Mouse (Mus musculus): ENCODE data around the gene Celsr3. TPM values are rescaled to one million over a fixed set of nuclear protein-coding genes. Genes with fewer than 3 reads are reported as not detected.

Gene Celsr3
- total and polyA plus RNA-seq, 3 experiments, result 0.03 to 0.12 TPM; not detected in 1

DNA sequence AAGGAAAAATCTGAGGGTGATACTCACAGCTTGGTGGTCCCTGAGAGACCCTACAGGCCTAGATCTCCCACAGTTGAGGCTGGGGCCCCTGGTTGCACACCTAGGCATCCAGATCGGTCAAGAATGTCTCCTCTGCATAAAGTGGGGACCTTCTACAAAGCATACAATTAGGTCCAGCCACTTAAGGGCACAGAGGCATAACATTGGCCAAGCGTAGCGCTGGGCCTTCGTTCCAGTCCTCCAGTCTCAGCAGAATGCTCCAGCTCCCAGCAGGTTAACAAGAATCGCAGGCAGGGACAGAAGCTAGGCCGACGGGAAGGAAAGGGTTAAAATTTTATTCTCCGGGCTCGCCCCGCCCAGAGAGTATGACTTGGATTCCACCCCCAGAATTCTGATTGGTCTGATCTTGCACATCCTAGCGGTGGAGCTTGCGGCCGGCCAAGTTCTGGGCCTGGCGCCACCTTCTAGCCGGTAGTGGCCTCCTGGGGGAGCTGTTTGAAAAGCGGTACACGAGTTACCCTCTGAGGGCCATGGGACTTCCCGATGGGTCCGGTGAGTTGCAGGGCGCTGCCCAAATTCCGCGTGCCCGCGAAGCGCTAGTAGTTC lies 27.6 kb downstream of the Celsr3 start (continued):
- peak; percentile 82 for TF ChIP-seq MXI1 (IDR thresholded peaks at IDR 0.05; ENCODE audit: low read depth, low read length)
- TF ChIP-seq KAT2A (conservative IDR thresholded peaks at IDR 0.05; ENCODE audit: low read depth, low read length), result no peak
- TF ChIP-seq POLR2AphosphoS5 (IDR thresholded peaks at IDR 0.05; ENCODE audit: borderline replicate concordance, low read depth, low read length), result no peak

DNA sequence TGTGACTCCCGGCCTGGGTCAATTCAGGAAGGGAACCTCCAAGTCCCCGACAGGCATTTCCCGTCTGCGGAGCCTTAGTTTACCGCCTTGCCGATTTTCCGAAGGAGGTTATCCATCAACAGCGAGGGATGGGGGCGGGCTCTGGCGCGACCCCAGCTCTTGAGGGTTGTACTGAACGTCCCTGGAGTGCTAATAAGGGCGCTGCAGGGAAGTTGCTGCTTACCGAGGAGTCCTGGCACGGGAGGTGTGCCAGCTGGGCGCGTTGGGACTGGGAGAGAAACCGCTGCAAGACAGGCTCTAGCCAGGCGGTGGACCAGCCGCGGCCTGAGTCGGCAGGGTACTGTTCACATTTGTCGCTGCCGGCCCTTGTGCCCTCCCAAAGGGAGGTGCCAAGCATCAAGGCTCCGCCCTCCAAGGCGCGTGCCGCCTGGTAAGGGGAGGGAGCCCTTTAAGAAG lies 28.1 kb downstream of the Celsr3 start:
- peaks cover 0 to 6% of the 10 kb centered on the region in 2 experiments; a peak in 2 of 4 replicates for H3K36me3 ChIP-seq (ENCODE audit: control insufficient read depth in 1 of 2, insufficient read depth in 2 of 2, low read length in 2 of 2)
- peak overlapping the region; percentile 33 for H3K27ac ChIP-seq (ENCODE audit: control insufficient read depth, low read depth, low read length)
- no peaks in the 10 kb centered on the region; the same call in 1 of the 2 replicates for H3K79me2 ChIP-seq (ENCODE audit: control insufficient read depth, insufficient read depth, low read length, poor library complexity)
- H3K4me1 ChIP-seq (ENCODE audit: control insufficient read depth in 1 of 2, insufficient read depth in 2 of 2, low read length in 2 of 2), result peaks cover 0 to 8% of the 10 kb centered on the region in 2 experiments; a peak in 3 of 4 replicates
- peak; percentile 95 for DNase-seq (ENCODE audit: low read depth, low spot score)
- H3K9me3 ChIP-seq (replicated peaks; ENCODE audit: insufficient read depth, low read length), result no peaks in the 10 kb centered on the region
- peak overlapping the region; percentile 66 to 89 for H3K4me3 ChIP-seq (ENCODE audit: control insufficient read depth in 1 of 2, insufficient read depth in 1 of 2, low read depth in 2 of 2, low read length in 2 of 2)
- H3K27me3 ChIP-seq (ENCODE audit: control insufficient read depth in 1 of 2, insufficient read depth in 2 of 2, low read length in 2 of 2), result no peaks in the 10 kb centered on the region
- H3K9ac ChIP-seq (ENCODE audit: control insufficient read depth, low read depth, low read length, poor library complexity, severe bottlenecking), result peak overlapping the region; percentile 66
- TF ChIP-seq NRF1 (IDR thresholded peaks at IDR 0.05; ENCODE audit: insufficient read depth, low read depth, low read length, poor library complexity, severe bottlenecking), result no peak
- 0 out of 2 replicates have a peak, but pooled peaks have one; percentile 12 for TF ChIP-seq MAFK (IDR thresholded peaks at IDR 0.05; ENCODE audit: borderline replicate concordance, low read depth, low read length)
- peak; percentile 3; the same call in 1 of the 2 replicates for TF ChIP-seq ETS1 (IDR thresholded peaks at IDR 0.05; ENCODE audit: low read depth, low read length)
- no peak for TF ChIP-seq MYB (IDR thresholded peaks at IDR 0.05; ENCODE audit: low read depth, low read length)
- no peak for TF ChIP-seq CHD1 (IDR thresholded peaks at IDR 0.05; ENCODE audit: low read depth, low read length)
- no peak for TF ChIP-seq TAL1 (IDR thresholded peaks at IDR 0.05; ENCODE audit: low read length)
- TF ChIP-seq TBP (IDR thresholded peaks at IDR 0.05; ENCODE audit: low read depth, low read length), result peak; percentile 60; the same call in 1 of the 2 replicates
- peak; percentile 52 for TF ChIP-seq NELFE (IDR thresholded peaks at IDR 0.05; ENCODE audit: low read depth, low read length)
- peak; percentile 83 to 89 for TF ChIP-seq POLR2A (IDR thresholded peaks at IDR 0.05; ENCODE audit: control insufficient read depth in 1 of 2, insufficient read depth in 1 of 2, low read depth in 1 of 2, low read length in 2 of 2, poor library complexity in 1 of 2)
- no peak for TF ChIP-seq KAT2A (conservative IDR thresholded peaks at IDR 0.05; ENCODE audit: low read depth, low read length)

DNA sequence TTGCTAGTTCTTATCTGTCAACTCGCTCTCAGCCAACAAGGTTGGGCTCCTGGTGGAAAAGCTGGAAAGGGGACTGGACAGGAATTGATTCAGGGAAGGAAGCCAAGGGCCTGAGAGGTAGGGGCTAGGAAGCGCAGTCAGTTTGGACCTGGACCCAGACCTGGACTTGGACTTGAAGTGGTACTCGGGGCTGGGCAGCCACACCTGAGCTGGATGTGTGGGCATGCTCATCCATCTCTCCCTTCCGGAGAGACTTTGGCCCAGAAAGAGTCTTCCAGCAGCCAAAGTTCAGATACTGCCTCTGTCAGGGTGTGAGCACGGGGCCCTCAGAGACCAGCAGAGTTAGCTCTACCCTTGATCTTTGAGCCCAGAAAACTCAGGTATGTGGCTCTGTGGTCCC lies 29.2 kb downstream of the Celsr3 start:
- peaks cover 0 to 8% of the 10 kb centered on the region in 2 experiments; a peak in 3 of 4 replicates for H3K4me1 ChIP-seq (ENCODE audit: control insufficient read depth in 1 of 2, insufficient read depth in 2 of 2, low read length in 2 of 2)
- H3K27me3 ChIP-seq (ENCODE audit: control insufficient read depth in 1 of 2, insufficient read depth in 2 of 2, low read length in 2 of 2), result no peaks in the 10 kb centered on the region
- TF ChIP-seq CHD1 (IDR thresholded peaks at IDR 0.05; ENCODE audit: low read depth, low read length) (no peak), MAX (IDR thresholded peaks at IDR 0.05; ENCODE audit: low read length) (no peak), ELF1 (IDR thresholded peaks at IDR 0.05; ENCODE audit: low read depth, low read length) (no peak), NELFE (IDR thresholded peaks at IDR 0.05; ENCODE audit: low read depth, low read length) (no peak), ZKSCAN1 (IDR thresholded peaks at IDR 0.05; ENCODE audit: low read depth, low read length) (no peak), KAT2A (conservative IDR thresholded peaks at IDR 0.05; ENCODE audit: low read depth, low read length) (no peak), NRF1 (IDR thresholded peaks at IDR 0.05; ENCODE audit: insufficient read depth, low read depth, low read length, poor library complexity, severe bottlenecking) (no peak), ZNF384 (IDR thresholded peaks at IDR 0.05; ENCODE audit: low read depth, low read length) (no peak)
- no peak overlapping the region for H3K27ac ChIP-seq (ENCODE audit: control insufficient read depth, low read depth, low read length)
- H3K9ac ChIP-seq (ENCODE audit: control insufficient read depth, low read depth, low read length, poor library complexity, severe bottlenecking), result no peak overlapping the region
- no peak for DNase-seq (ENCODE audit: low read depth, low spot score)
- H3K9me3 ChIP-seq (replicated peaks; ENCODE audit: insufficient read depth, low read length), result no peaks in the 10 kb centered on the region
- peaks cover 0 to 6% of the 10 kb centered on the region in 2 experiments; a peak in 2 of 4 replicates for H3K36me3 ChIP-seq (ENCODE audit: control insufficient read depth in 1 of 2, insufficient read depth in 2 of 2, low read length in 2 of 2)
- H3K4me3 ChIP-seq (ENCODE audit: control insufficient read depth in 1 of 2, insufficient read depth in 1 of 2, low read depth in 2 of 2, low read length in 2 of 2), result no peak overlapping the region
- no peaks in the 10 kb centered on the region; the same call in 1 of the 2 replicates for H3K79me2 ChIP-seq (ENCODE audit: control insufficient read depth, insufficient read depth, low read length, poor library complexity)
